Mouse (Mus musculus) thymus, adult 2 months (tissue): ENCODE measurements around the gene Mast3. TPM values are rescaled to one million over a fixed set of nuclear protein-coding genes. Genes with fewer than 3 reads are reported as not detected.

Experiments
- DNase-seq: peaks from one replicate; pipeline ENCODE4 v3.0.0; 2021
- H3K27ac ChIP-seq: fragments of 200-500 bp; 2 replicates; pipeline ENCODE4 v1.5.1; 2012; ENCODE audit warnings: low read length, control low read depth; ENCODE audit not compliant: control insufficient read depth, insufficient read depth
- H3K27me3 ChIP-seq: fragments of 200-500 bp; 2 replicates; pipeline ENCODE4 v1.6.1; 2012; ENCODE audit warnings: mild to moderate bottlenecking, low read length, moderate library complexity, mixed read lengths; ENCODE audit not compliant: control insufficient read depth, insufficient read depth
- H3K36me3 ChIP-seq: fragments of 200-500 bp; 2 replicates; pipeline ENCODE4 v1.6.1; 2012; ENCODE audit warnings: mild to moderate bottlenecking, low read length, moderate library complexity; ENCODE audit not compliant: control insufficient read depth, insufficient read depth
- H3K4me1 ChIP-seq: fragments of 200-500 bp; replicated peaks from 2 replicates; pipeline ENCODE4 v1.6.1; 2012; ENCODE audit warnings: low read length; ENCODE audit not compliant: control insufficient read depth, insufficient read depth
- H3K4me3 ChIP-seq: fragments of 200-500 bp; 2 replicates; pipeline ENCODE4 v1.5.1; 2012; ENCODE audit warnings: mild to moderate bottlenecking, low read length, control low read depth, moderate library complexity; ENCODE audit not compliant: control insufficient read depth, insufficient read depth
- CTCF ChIP-seq: fragments of 200-500 bp; IDR thresholded peaks from 2 replicates; pipeline ENCODE4 v1.5.1; 2012; ENCODE audit warnings: mild to moderate bottlenecking, control low read depth, low read length, moderate library complexity, borderline replicate concordance; ENCODE audit not compliant: control insufficient read depth, poor library complexity, insufficient read depth; ENCODE audit errors: extremely low read depth
- POLR2A ChIP-seq: fragments of 200-500 bp; IDR thresholded peaks from 2 replicates; pipeline ENCODE4 v1.6.1; 2012; ENCODE audit warnings: mild to moderate bottlenecking, low read length, control low read depth, moderate library complexity; ENCODE audit not compliant: control insufficient read depth, poor library complexity, insufficient read depth; ENCODE audit errors: extremely low read depth
- WGBS: fragments of 180-500 bp; shearing (Covaris S2); methylation state at CpG from one replicate; pipeline ENCODE4 v1.1.7; 2018; 5-methylcytosine and 5-hydroxymethylcytosine counted together
- polyA plus RNA-seq: library from polyadenylated mRNA; depleted of rRNA; stranded (reverse); fragments of >200 nt; gene quantifications from 2 replicates; pipeline ENCODE4 v1.2.3, GENCODE M21; 2012

The Mast3 gene
- polyA plus RNA-seq, 1 experiment, result 615 TPM

- no peak overlapping the region for H3K27ac ChIP-seq
- no peak for TF ChIP-seq CTCF
- no peak for TF ChIP-seq POLR2A
These were observed 7.5 kb downstream of the Mast3 start for GRCm38 (mm10) chr8:70797081-70798070.

GRCm38 (mm10) chr8:70796403-70797080 is 8.3 kb downstream of the Mast3 start:
- WGBS, result 17% methylated on average over 54 of the region's 54 CpGs
- DNase-seq, result no peak
- H3K4me3 ChIP-seq, result peak overlapping the region; percentile 43
- peaks cover 51% of the 10 kb centered on the region for H3K4me1 ChIP-seq
- no peak for TF ChIP-seq CTCF
- TF ChIP-seq POLR2A, result no peak
- H3K27ac ChIP-seq, result no peak overlapping the region
- no peaks in the 10 kb centered on the region for H3K36me3 ChIP-seq
- no peaks in the 10 kb centered on the region for H3K27me3 ChIP-seq

More at GRCm38 (mm10) chr8:70797081-70798070, 7.5 kb downstream of the Mast3 start:
- H3K27me3 ChIP-seq, result no peaks in the 10 kb centered on the region
- 1% methylated on average over 57 of the region's 57 CpGs for whole genome bisulfite sequencing
- no peaks in the 10 kb centered on the region for H3K36me3 ChIP-seq
- peak; percentile 77 for DNase-seq
- H3K4me3 ChIP-seq, result peak overlapping the region; percentile 43
- peaks cover 59% of the 10 kb centered on the region for H3K4me1 ChIP-seq

GRCm38 (mm10) chr8:70795370-70795769 is 9.5 kb downstream of the Mast3 start:
- DNase-seq, result no peak
- TF ChIP-seq CTCF (no peak), POLR2A (no peak)
- 98% methylated on average over 2 of the region's 2 CpGs for WGBS
- H3K36me3 ChIP-seq, result no peaks in the 10 kb centered on the region
- no peaks in the 10 kb centered on the region for H3K27me3 ChIP-seq
- H3K27ac ChIP-seq, result no peak overlapping the region
- H3K4me3 ChIP-seq, result no peak overlapping the region
- H3K4me1 ChIP-seq, result peaks cover 49% of the 10 kb centered on the region

- Histone ChIP-seq H3K27ac (no peak overlapping the region), H3K4me3 (no peak overlapping the region), H3K27me3 (no peaks in the 10 kb centered on the region), H3K4me1 (peaks cover 45% of the 10 kb centered on the region), H3K36me3 (no peaks in the 10 kb centered on the region; the same call in 1 of the 2 replicates)
- no peak for DNase-seq
- 78% methylated on average over 2 of the region's 2 CpGs for WGBS
- TF ChIP-seq POLR2A (no peak), CTCF (no peak)
These were observed 10.6 kb downstream of the Mast3 start for GRCm38 (mm10) chr8:70794215-70794614.

- Histone ChIP-seq H3K4me3 (peak overlapping the region; percentile 48), H3K4me1 (peaks cover 31% of the 10 kb centered on the region), H3K36me3 (peaks cover 14% of the 10 kb centered on the region), H3K27me3 (no peaks in the 10 kb centered on the region), H3K27ac (peak overlapping the region; percentile 50; the same call in 1 of the 2 replicates)
- TF ChIP-seq CTCF, result no peak
- no peak for TF ChIP-seq POLR2A
- no peak for DNase-seq
- 2% methylated on average over 20 of the region's 20 CpGs for WGBS
These were observed 12.2 kb downstream of the Mast3 start for GRCm38 (mm10) chr8:70792700-70793099.

- H3K27me3 ChIP-seq, result no peaks in the 10 kb centered on the region
- peaks cover 20% of the 10 kb centered on the region for H3K36me3 ChIP-seq
- H3K4me3 ChIP-seq, result peak overlapping the region; percentile 83
- TF ChIP-seq CTCF, result no peak
- peak; percentile 93 for TF ChIP-seq POLR2A
- WGBS, result 1% methylated on average over 58 of the region's 58 CpGs
- H3K4me1 ChIP-seq, result peaks cover 26% of the 10 kb centered on the region
- peak overlapping the region; percentile 82 for H3K27ac ChIP-seq
- DNase-seq, result peak; percentile 100
These were observed 12.7 kb downstream of the Mast3 start for GRCm38 (mm10) chr8:70791975-70792691.

- Histone ChIP-seq H3K4me1 (peaks cover 19% of the 10 kb centered on the region), H3K4me3 (peak overlapping the region; percentile 83), H3K36me3 (peaks cover 28% of the 10 kb centered on the region), H3K27me3 (no peaks in the 10 kb centered on the region), H3K27ac (peak overlapping the region; percentile 82)
- DNase-seq, result peak; percentile 83
- WGBS, result 1% methylated on average over 7 of the region's 7 CpGs
- TF ChIP-seq CTCF (no peak), POLR2A (0 out of 2 replicates have a peak, but pooled peaks have one; percentile 22)
These were observed 13.6 kb downstream of the Mast3 start for GRCm38 (mm10) chr8:70791294-70791701.
